Mouse (Mus musculus): Measurements from ENCODE around the gene Lrrc75a. TPM values are rescaled to one million over a fixed set of nuclear protein-coding genes. Genes with fewer than 3 reads are reported as not detected.
A peak's percentile ranks its signal among the peaks of the same experiment; 100 is the strongest.

Gene Lrrc75a
- polyA plus RNA-seq, 1 experiment from 2014 or later: 12.6 TPM

DNA sequence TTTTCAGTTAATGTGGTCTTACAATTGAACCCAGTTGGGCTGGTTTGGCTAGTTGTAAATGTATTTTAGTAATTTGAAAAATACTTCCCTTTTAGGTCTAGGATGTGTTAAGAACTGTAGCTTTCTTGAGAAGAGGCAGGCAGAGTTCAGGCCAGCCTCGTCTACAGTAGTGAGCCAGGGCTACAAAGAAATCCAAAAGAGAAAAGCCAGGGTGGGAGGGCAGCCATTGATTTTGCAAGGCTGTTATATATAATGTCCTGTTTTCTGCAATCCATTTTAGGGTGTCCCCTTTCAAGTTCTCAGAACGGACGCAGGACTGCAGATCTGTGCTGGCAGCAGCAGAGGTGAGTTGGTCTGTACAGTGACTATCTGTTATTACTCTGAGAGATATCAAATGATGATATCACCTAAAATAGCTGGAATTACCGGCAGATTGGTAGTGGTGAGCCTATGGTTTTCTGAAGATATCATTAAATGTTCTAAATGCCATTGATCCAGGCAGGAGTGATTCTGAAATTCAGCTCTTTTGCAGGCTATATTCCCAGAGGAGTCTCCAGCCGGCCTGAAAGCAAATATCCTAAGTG, 44.1 kb downstream of the Lrrc75a start:
- Histone ChIP-seq H3K9ac (ENCODE audit: low read length) (peak overlapping the region; percentile 98), H3K4me1 (ENCODE audit: control insufficient read depth, insufficient read depth, low read length) (peaks cover 22% of the 10 kb centered on the region), H3K27me3 (ENCODE audit: control insufficient read depth, insufficient read depth, low read length) (no peaks in the 10 kb centered on the region), H3K4me2 (peak overlapping the region; percentile 87), H3K36me3 (ENCODE audit: control insufficient read depth, insufficient read depth, low read length) (peaks cover 31% of the 10 kb centered on the region), H3K27ac (ENCODE audit: low read depth, low read length) (no peak overlapping the region), H3K4me3 (ENCODE audit: low read depth, low read length) (peak overlapping the region; percentile 92), H3K9me3 (ENCODE audit: control insufficient read depth, low read length) (no peaks in the 10 kb centered on the region)
- 23% methylated on average over 5 of the region's 5 CpGs for WGBS
- ATAC-seq (ENCODE audit: low FRiP score): no peak
- peak; percentile 82 for DNase-seq (ENCODE audit: low spot score, missing footprints)

DNA sequence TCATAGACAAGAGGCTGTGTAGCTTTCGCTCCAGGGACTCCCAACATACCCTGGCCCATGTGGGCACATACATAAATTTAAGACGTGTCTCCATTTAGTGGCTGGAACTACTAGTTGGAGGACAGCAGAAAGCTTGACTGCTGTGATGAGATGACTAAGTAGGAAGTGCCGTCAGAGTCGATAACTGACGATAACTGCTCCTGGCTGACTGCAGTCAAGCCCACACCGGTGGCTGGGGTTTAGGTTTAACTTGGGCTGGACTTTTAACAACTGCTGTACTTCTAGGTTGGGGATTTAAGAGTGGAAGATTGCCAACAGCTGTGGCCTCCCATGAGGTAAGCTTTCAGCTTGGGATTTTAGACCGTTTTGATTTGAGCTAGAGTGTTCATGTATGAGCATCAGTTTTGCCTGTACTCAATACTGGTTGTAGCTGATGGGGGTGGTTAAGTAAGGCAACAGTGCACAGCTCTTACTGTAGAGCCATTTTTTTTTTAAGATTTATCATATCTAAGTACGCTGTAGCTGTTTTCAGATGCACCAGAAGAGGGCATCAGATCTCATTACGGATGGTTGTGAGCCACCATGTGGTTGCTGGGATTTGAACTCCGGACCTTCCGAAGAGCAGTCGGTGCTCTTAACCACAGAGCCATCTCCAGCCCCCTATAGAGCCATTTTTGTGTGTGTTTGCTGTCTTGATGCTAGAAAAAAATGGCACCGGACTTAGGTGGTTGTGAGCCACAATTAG, 44.8 kb downstream of the Lrrc75a start:
- peaks cover 29% of the 10 kb centered on the region for H3K36me3 ChIP-seq (ENCODE audit: control insufficient read depth, insufficient read depth, low read length)
- peak overlapping the region; percentile 92 for H3K4me3 ChIP-seq (ENCODE audit: low read depth, low read length)
- WGBS: under 1% methylated on average over 13 of the region's 13 CpGs
- H3K27ac ChIP-seq (ENCODE audit: low read depth, low read length): peak overlapping the region; percentile 75
- H3K9me3 ChIP-seq (ENCODE audit: control insufficient read depth, low read length): no peaks in the 10 kb centered on the region
- DNase-seq (ENCODE audit: low spot score, missing footprints): peak; percentile 92
- H3K4me1 ChIP-seq (ENCODE audit: control insufficient read depth, insufficient read depth, low read length): peaks cover 22% of the 10 kb centered on the region
- H3K27me3 ChIP-seq (ENCODE audit: control insufficient read depth, insufficient read depth, low read length): no peaks in the 10 kb centered on the region
- peak; percentile 0; the same call in 1 of the 2 replicates for ATAC-seq (ENCODE audit: low FRiP score)
- H3K4me2 ChIP-seq: peak overlapping the region; percentile 87
- H3K9ac ChIP-seq (ENCODE audit: low read length): peak overlapping the region; percentile 98

DNA sequence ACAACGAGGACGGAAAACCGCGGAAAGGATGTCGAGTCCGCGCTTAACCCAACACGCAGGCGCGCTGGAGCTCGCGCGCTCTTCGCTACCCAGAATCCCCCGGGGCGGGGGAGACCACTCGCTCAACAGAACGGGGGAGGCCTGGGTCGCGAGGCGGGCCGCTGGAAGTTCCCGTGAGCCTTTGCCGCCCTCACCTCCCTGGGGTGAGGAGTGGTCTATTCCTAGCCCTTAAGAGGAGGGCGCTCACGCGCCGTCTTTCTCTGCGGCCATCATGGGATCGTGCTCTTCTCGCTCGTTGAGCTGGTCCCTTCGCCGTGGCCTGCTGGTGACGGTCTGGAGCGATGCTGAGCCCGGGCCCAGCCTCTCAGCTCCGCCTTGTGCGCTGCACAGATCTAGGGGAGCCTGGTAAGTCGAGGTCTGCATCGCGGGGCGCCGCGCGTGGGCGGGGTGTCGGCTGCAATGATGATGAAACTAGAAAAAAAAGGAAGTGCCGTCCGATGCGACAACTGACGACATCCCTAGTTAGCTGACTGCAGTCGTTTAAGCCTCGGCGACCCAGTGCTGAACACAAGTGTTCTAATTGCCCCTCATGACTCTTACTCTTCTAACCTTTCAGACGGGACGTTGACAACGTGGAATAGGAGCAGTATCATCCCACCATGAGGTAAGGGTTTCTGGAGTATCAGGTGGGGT, 45.6 kb downstream of the Lrrc75a start:
- Histone ChIP-seq H3K36me3 (ENCODE audit: control insufficient read depth, insufficient read depth, low read length) (peaks cover 29% of the 10 kb centered on the region), H3K9me3 (ENCODE audit: control insufficient read depth, low read length) (no peaks in the 10 kb centered on the region), H3K4me2 (peak overlapping the region; percentile 87), H3K4me3 (ENCODE audit: low read depth, low read length) (peak overlapping the region; percentile 92), H3K4me1 (ENCODE audit: control insufficient read depth, insufficient read depth, low read length) (peaks cover 22% of the 10 kb centered on the region), H3K27ac (ENCODE audit: low read depth, low read length) (peak overlapping the region; percentile 75), H3K9ac (ENCODE audit: low read length) (peak overlapping the region; percentile 98), H3K27me3 (ENCODE audit: control insufficient read depth, insufficient read depth, low read length) (no peaks in the 10 kb centered on the region)
- 1% methylated on average over 58 of the region's 58 CpGs for WGBS
- ATAC-seq (ENCODE audit: low FRiP score) (peak; percentile 93), DNase-seq (ENCODE audit: low spot score, missing footprints) (peak; percentile 99)

DNA sequence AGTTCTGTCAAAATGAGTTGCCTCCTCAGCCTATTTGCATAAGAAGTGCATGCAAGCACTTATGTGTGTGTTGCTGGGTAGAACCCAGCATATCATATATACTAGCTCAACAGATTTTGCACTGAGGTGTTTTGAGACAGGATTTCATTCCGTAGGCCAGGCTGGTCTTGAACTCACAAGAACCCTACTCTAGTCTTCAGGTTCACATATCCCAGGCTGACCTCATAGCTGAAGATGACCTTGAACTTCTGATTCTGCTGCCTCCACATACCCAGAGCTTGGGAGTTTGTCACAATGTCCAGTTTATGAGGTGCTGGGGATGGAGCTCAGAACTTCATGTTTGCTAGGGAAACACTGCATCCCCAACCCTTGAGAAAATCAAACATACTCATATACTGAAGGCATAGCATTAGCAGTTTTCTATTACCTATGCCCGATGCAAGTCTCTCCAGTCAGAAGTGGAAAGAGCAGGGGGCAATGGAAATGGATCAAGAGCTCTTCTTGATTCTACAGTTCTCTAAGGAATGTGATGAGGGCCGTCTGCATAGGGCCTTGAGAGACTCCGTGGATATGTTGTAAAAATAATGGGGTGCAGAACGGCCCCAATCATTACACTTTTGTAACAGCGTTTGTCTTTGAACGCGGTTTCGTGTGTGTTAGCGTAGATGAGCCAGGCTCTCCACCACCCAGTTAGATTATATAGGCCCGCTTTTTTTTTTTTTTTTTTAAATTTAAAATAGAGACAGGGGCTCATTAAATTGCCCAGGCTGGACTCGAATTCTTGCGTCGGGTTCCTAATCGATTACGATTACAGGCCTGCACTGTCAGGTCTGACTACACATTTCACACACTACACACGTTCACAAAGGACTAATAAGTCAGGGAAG, 46.3 kb downstream of the Lrrc75a start:
- 14% methylated on average over 17 of the region's 17 CpGs for WGBS
- ATAC-seq (ENCODE audit: low FRiP score): no peak
- peak overlapping the region; percentile 74 for H3K27ac ChIP-seq (ENCODE audit: low read depth, low read length)
- H3K9me3 ChIP-seq (ENCODE audit: control insufficient read depth, low read length): no peaks in the 10 kb centered on the region
- H3K36me3 ChIP-seq (ENCODE audit: control insufficient read depth, insufficient read depth, low read length): peaks cover 24% of the 10 kb centered on the region
- H3K4me3 ChIP-seq (ENCODE audit: low read depth, low read length): peak overlapping the region; percentile 92
- no peaks in the 10 kb centered on the region for H3K27me3 ChIP-seq (ENCODE audit: control insufficient read depth, insufficient read depth, low read length)
- DNase-seq (ENCODE audit: low spot score, missing footprints): peak; percentile 83
- H3K4me1 ChIP-seq (ENCODE audit: control insufficient read depth, insufficient read depth, low read length): peaks cover 22% of the 10 kb centered on the region
- H3K9ac ChIP-seq (ENCODE audit: low read length): peak overlapping the region; percentile 71
- peak overlapping the region; percentile 45 for H3K4me2 ChIP-seq

- H3K36me3 ChIP-seq (ENCODE audit: control insufficient read depth, insufficient read depth, low read length): no peaks in the 10 kb centered on the region
- H3K4me1 ChIP-seq (ENCODE audit: control insufficient read depth, insufficient read depth, low read length): peaks cover 2% of the 10 kb centered on the region; the same call in 1 of the 2 replicates
- H3K4me3 ChIP-seq (ENCODE audit: low read depth, low read length): no peak overlapping the region
- 85% methylated on average over 4 of the region's 4 CpGs for WGBS
- ATAC-seq (ENCODE audit: low FRiP score): no peak
- H3K27ac ChIP-seq (ENCODE audit: low read depth, low read length): no peak overlapping the region
- no peak overlapping the region for H3K9ac ChIP-seq (ENCODE audit: low read length)
- no peaks in the 10 kb centered on the region for H3K9me3 ChIP-seq (ENCODE audit: control insufficient read depth, low read length)
- no peaks in the 10 kb centered on the region for H3K27me3 ChIP-seq (ENCODE audit: control insufficient read depth, insufficient read depth, low read length)
- no peak for DNase-seq (ENCODE audit: low spot score, missing footprints)
- H3K4me2 ChIP-seq: no peak overlapping the region
Measured at GRCm38 (mm10) chr11:62598571-62598970, 49.8 kb downstream of the Lrrc75a start.

- no peak overlapping the region for H3K9ac ChIP-seq (ENCODE audit: low read length)
- ATAC-seq (ENCODE audit: low FRiP score) (no peak), DNase-seq (ENCODE audit: low spot score, missing footprints) (peak; percentile 60)
- H3K4me3 ChIP-seq (ENCODE audit: low read depth, low read length): no peak overlapping the region
- no peak overlapping the region for H3K27ac ChIP-seq (ENCODE audit: low read depth, low read length)
- H3K4me2 ChIP-seq: no peak overlapping the region
- 88% methylated on average over 8 of the region's 8 CpGs for WGBS
- no peaks in the 10 kb centered on the region for H3K27me3 ChIP-seq (ENCODE audit: control insufficient read depth, insufficient read depth, low read length)
- H3K4me1 ChIP-seq (ENCODE audit: control insufficient read depth, insufficient read depth, low read length): no peaks in the 10 kb centered on the region
- no peaks in the 10 kb centered on the region for H3K9me3 ChIP-seq (ENCODE audit: control insufficient read depth, low read length)
- no peaks in the 10 kb centered on the region for H3K36me3 ChIP-seq (ENCODE audit: control insufficient read depth, insufficient read depth, low read length)
Measured at GRCm38 (mm10) chr11:62591904-62592575, 56.3 kb downstream of the Lrrc75a start.

DNA sequence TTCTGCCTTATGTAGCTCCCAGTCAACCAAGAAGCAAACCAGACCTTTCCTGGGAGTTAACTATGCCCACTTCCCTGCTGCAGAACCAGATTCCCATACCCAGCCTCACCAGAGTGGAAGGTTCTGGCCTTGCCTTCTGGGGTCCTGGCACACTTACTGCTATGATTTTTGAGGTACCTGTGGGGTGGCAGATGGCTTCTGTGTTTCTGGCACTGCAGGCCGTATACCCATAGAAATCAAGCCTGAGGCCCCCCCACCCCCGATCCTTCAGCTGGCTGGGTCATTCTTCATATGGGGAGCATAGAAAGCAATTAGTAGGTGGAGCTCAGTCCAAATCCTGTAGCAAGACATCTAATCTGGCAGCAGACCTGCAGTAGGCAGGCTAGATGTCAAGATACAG, 57.3 kb downstream of the Lrrc75a start:
- Histone ChIP-seq H3K9ac (ENCODE audit: low read length) (no peak overlapping the region), H3K9me3 (ENCODE audit: control insufficient read depth, low read length) (no peaks in the 10 kb centered on the region), H3K27ac (ENCODE audit: low read depth, low read length) (no peak overlapping the region), H3K4me2 (no peak overlapping the region), H3K36me3 (ENCODE audit: control insufficient read depth, insufficient read depth, low read length) (no peaks in the 10 kb centered on the region), H3K4me3 (ENCODE audit: low read depth, low read length) (no peak overlapping the region), H3K27me3 (ENCODE audit: control insufficient read depth, insufficient read depth, low read length) (no peaks in the 10 kb centered on the region), H3K4me1 (ENCODE audit: control insufficient read depth, insufficient read depth, low read length) (no peaks in the 10 kb centered on the region)
- ATAC-seq (ENCODE audit: low FRiP score): no peak
- 94% methylated on average over 2 of the region's 2 CpGs for WGBS
- peak; percentile 35 for DNase-seq (ENCODE audit: low spot score, missing footprints)

GRCm38 (mm10) chr11:62589391-62589790, 58.9 kb downstream of the Lrrc75a start:
- Histone ChIP-seq H3K9me3 (ENCODE audit: control insufficient read depth, low read length) (no peaks in the 10 kb centered on the region), H3K4me3 (ENCODE audit: low read depth, low read length) (no peak overlapping the region), H3K4me1 (ENCODE audit: control insufficient read depth, insufficient read depth, low read length) (no peaks in the 10 kb centered on the region), H3K4me2 (no peak overlapping the region), H3K27me3 (ENCODE audit: control insufficient read depth, insufficient read depth, low read length) (no peaks in the 10 kb centered on the region), H3K27ac (ENCODE audit: low read depth, low read length) (no peak overlapping the region), H3K36me3 (ENCODE audit: control insufficient read depth, insufficient read depth, low read length) (no peaks in the 10 kb centered on the region), H3K9ac (ENCODE audit: low read length) (no peak overlapping the region)
- DNase-seq (ENCODE audit: low spot score, missing footprints) (peak; percentile 74), ATAC-seq (ENCODE audit: low FRiP score) (no peak)
- 69% methylated on average over 10 of the region's 10 CpGs for WGBS
